Mouse (Mus musculus) left cerebral cortex, adult 2 months (tissue): Measurements from ENCODE around the gene Catsperg1. TPM values are rescaled to one million over a fixed set of nuclear protein-coding genes. Genes with fewer than 3 reads are reported as not detected.

Experiments used
- DNase-seq, 2 experiments: peaks; one replicate each; pipeline ENCODE4 v3.0.0; 2021 to 2022; ENCODE audit warnings: low spot score in 2 of 2, mixed read lengths in 1 of 2; ENCODE audit errors: extremely low spot score in 1 of 2
- H3K27ac ChIP-seq: fragments of 200-600 bp; 2 replicates; pipeline ENCODE4 v1.8.1; 2022
- H3K4me3 ChIP-seq: fragments of 200-600 bp; 2 replicates; pipeline ENCODE4 v1.8.1; 2022
- CTCF ChIP-seq: fragments of 200-600 bp; IDR thresholded peaks from 2 replicates; pipeline ENCODE4 v1.8.1; 2022; ENCODE audit warnings: antibody characterized with exemption, mild to moderate bottlenecking, moderate library complexity
- intact Hi-C: fragments of 180-260 bp; cut with DNase I; formaldehyde crosslinking; loops from one replicate; pipeline ENCODE4 v1.15.1; 2025
- long read RNA-seq, 2 experiments: library from polyadenylated mRNA; stranded (forward); transcript quantifications; one replicate each; pipeline ENCODE4 v2.0.0; 2021; ENCODE audit warnings: borderline mapping rate in 2 of 2
- total RNA-seq, 2 experiments: library from RNA; stranded (reverse); gene quantifications; 2 replicates each; pipeline ENCODE4 v1.2.3; 2021

Gene Catsperg1
- total RNA-seq, result 1 to 10 TPM; 1.3 TPM
- long read RNA-seq, experiment 1, result 0 reads
- long read RNA-seq, experiment 2, partial matches to known transcripts, result 0 of 1 reads
- long read RNA-seq, experiment 2, other reads (novel, unspliced or antisense), result 1 of 1 reads

- no peak for TF ChIP-seq CTCF
- no peak within 1 kb of the TSS for H3K27ac ChIP-seq
- DNase-seq, result no peak
- H3K4me3 ChIP-seq, result no peak within 1 kb of the TSS
- intact Hi-C loops, result no loop called here
These were observed at the start of gene Catsperg1 for GRCm38 (mm10) chr7:29213675-29214082. Catsperg1 (minus strand) TSS chr7:29214035.

DNA sequence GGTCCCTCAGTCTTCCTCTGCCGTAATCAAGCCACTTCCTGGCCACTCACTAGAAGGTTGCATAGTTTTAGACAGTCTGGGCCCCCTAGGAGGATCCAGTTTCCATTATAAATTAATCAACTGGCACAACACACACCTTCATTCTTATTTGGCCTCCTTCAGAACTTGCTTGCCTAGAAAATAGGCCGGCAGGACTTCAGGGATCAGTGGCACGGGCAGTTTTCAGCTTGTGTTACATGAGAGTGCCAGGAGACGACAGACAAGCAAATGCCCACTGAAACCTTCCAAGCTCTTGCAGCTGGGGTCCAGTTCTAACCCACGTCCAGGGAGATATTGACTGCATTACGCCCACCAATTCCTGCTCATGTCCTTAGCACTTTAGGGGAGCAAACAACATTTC lies 48.3 kb upstream of the Catsperg1 start:
- no peak for DNase-seq
- no peak for TF ChIP-seq CTCF
- no peak overlapping the region for H3K4me3 ChIP-seq
- H3K27ac ChIP-seq, result no peak overlapping the region
- intact Hi-C loops, result no loop called here

DNA sequence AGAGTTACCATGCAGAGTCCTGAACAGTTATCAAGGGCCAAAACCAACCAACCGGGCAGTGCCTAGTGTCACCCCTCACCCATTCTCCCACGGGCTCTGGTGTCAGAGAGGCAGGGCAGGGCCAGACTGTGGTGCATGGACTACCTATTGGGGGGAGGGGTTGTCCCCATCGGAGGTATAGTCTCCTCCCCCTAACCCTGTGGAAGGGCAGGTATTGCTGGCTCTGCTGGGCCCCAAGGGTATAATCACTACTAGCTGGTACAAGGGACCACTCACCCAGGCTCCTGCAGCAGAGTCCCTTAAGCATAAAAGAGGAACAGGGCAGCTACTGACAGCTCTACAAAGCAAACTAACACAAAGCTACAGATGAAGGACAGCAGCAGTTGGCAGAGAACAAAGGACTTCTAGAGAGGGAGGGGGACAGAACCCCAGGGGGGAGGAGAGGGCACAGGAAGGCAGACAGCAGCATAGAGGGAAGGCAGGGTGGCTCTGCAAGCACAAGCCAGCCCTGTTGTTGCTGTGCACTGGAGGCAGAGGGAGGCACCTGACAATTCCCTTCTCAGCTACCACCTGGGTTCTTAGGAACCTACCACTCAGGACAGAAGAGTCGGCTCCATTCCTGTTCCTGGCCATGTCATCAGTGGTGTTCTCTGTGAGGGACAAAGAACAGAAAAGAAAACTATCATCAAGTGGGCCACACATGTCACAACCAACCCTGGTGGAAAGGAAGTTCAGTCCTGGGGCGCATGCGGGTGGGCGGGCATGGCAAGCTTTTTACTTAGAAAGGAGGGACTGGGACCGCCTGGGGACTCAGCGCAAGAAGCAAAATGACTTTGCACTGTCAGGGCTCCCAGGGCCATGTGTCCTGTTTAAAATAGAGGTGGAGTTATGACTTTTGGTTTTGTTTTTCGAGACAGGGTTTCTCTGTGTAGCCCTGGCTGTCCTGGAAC lies 46.2 kb upstream of the Catsperg1 start:
- Histone ChIP-seq H3K4me3 (no peak overlapping the region), H3K27ac (no peak overlapping the region)
- intact Hi-C loops, result no loop called here
- DNase-seq, result no peak
- no peak for TF ChIP-seq CTCF

DNA sequence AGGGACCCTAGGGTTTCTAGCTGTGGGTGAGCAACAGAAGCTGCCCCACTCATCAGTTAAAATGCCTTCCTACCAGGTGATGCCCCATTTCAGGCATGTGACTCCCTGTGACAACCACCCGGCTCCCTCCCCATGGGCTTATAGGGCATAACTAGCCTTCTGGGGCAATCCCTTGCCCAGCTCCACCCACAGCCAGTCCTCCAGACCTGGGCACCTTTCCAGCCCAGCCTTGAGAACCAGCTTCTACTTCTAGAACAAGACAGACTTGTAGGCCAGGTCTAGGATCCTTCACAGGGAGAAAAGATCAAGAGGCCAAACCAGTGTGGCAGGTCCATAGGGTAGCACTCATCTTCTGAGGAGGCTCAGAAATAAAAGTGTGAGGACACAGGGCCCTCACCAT lies 43.5 kb upstream of the Catsperg1 start:
- DNase-seq, result no peak
- no peak overlapping the region for H3K27ac ChIP-seq
- intact Hi-C loops, result no loop called here
- H3K4me3 ChIP-seq, result no peak overlapping the region
- no peak for TF ChIP-seq CTCF

- DNase-seq, result no peak
- no peak overlapping the region for H3K27ac ChIP-seq
- H3K4me3 ChIP-seq, result no peak overlapping the region
- TF ChIP-seq CTCF, result no peak
- intact Hi-C loops, result no loop called here
These were observed 42.0 kb upstream of the Catsperg1 start for GRCm38 (mm10) chr7:29255875-29256274.

GRCm38 (mm10) chr7:29253842-29254241 lies 40.0 kb upstream of the Catsperg1 start:
- intact Hi-C loops, result no loop called here
- no peak for DNase-seq

GRCm38 (mm10) chr7:29251166-29251565 lies 37.3 kb upstream of the Catsperg1 start:
- no peak for DNase-seq
- TF ChIP-seq CTCF, result no peak
- intact Hi-C loops, result no loop called here
- Histone ChIP-seq H3K4me3 (no peak overlapping the region), H3K27ac (no peak overlapping the region)

More at GRCm38 (mm10) chr7:29253842-29254241, 40.0 kb upstream of the Catsperg1 start:
- Histone ChIP-seq H3K4me3 (no peak overlapping the region), H3K27ac (no peak overlapping the region)
- no peak for TF ChIP-seq CTCF

DNA sequence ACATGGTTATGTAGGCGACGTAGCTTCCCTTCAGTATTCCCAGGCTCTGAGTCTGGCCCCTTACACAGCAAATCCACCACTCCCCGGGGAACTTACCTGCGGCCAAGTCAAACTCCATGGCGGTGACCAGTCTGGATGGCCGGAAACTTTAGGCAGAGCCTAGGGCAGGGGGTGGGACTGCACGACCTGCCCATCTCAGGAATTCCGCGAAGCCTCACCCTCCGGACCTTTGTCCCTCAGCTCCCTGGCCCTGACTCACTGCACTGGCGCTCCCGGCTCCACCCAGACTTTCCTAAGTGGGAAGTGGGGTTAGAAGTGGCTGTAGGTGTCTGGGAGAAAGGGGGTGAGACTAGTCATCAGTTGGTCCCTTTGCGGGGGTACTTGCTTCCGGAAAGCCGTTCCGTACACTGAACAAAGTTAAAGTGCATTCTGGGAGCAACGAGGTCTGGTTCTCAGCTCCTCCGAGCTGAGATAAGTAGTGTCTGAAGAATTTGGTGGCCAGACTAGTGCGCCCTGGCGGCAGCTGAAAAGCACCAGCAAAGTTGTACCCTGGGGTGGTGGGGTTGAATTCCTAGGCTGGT lies 34.5 kb upstream of the Catsperg1 start, which contains the start of gene 2200002D01Rik:
2200002D01Rik (minus strand) TSS at position 206 of the 581 bp plus-strand sequence.
- no peak within 1 kb of the TSS for H3K4me3 ChIP-seq
- DNase-seq, result no peak
- intact Hi-C loops, result loop anchor here (2.0 to 5.0 kb wide), 2 partner anchors 116 to 196 kb away; no protein-coding TSS in a partner anchor
- H3K27ac ChIP-seq, result no peak within 1 kb of the TSS
- no peak for TF ChIP-seq CTCF

GRCm38 (mm10) chr7:29247706-29248105 lies 33.9 kb upstream of the Catsperg1 start:
- intact Hi-C loops, result loop anchor here (2.0 to 5.0 kb wide), 3 partner anchors 53 to 195 kb away; no protein-coding TSS in a partner anchor
- Histone ChIP-seq H3K27ac (no peak overlapping the region), H3K4me3 (no peak overlapping the region)
- no peak for DNase-seq
- no peak for TF ChIP-seq CTCF

- DNase-seq, result peak; percentile 71 to 82
- no peak overlapping the region for H3K4me3 ChIP-seq
- intact Hi-C loops, result loop anchor here (2.0 to 5.0 kb wide), 2 partner anchors 53 to 195 kb away; no protein-coding TSS in a partner anchor
- no peak overlapping the region for H3K27ac ChIP-seq
- peak; percentile 90 for TF ChIP-seq CTCF
These were observed 33.5 kb upstream of the Catsperg1 start for GRCm38 (mm10) chr7:29247314-29247700.

GRCm38 (mm10) chr7:29246619-29247313 lies 32.9 kb upstream of the Catsperg1 start:
- TF ChIP-seq CTCF, result no peak
- DNase-seq, result no peak
- Histone ChIP-seq H3K4me3 (no peak overlapping the region), H3K27ac (no peak overlapping the region)
- intact Hi-C loops, result loop anchor here (2.0 to 5.0 kb wide), 2 partner anchors 54 to 194 kb away; no protein-coding TSS in a partner anchor

GRCm38 (mm10) chr7:29246015-29246414 lies 32.2 kb upstream of the Catsperg1 start:
- no peak for DNase-seq
- intact Hi-C loops, result loop anchor here (2.0 to 5.0 kb wide), 2 partner anchors 55 to 194 kb away; no protein-coding TSS in a partner anchor
- TF ChIP-seq CTCF, result no peak
- Histone ChIP-seq H3K4me3 (no peak overlapping the region), H3K27ac (no peak overlapping the region)
